Mouse (Mus musculus) embryonic fibroblast, embryonic 13.5 days (primary cell): ENCODE results near the gene 5031439G07Rik. TPM values are rescaled to one million over a fixed set of nuclear protein-coding genes. Genes with fewer than 3 reads are reported as not detected.
A peak's percentile ranks its signal among the peaks of the same experiment; 100 is the strongest.

Experiments used
- H3K27ac ChIP-seq: 2 replicates; pipeline ENCODE4 v1.5.1; 2012; ENCODE audit warnings: low read length, control low read depth, inconsistent platforms; ENCODE audit not compliant: insufficient read depth
- H3K4me1 ChIP-seq: 2 replicates; pipeline ENCODE4 v1.6.1; 2011; ENCODE audit warnings: low read length; ENCODE audit not compliant: control insufficient read depth, insufficient read depth
- H3K4me3 ChIP-seq: 2 replicates; pipeline ENCODE4 v1.5.1; 2011; ENCODE audit warnings: mild to moderate bottlenecking, control low read depth, low read length; ENCODE audit not compliant: insufficient read depth
- CTCF ChIP-seq: IDR thresholded peaks from 2 replicates; pipeline ENCODE4 v1.5.1; 2011; ENCODE audit warnings: mild to moderate bottlenecking, control low read depth, low read length, moderate library complexity, borderline replicate concordance; ENCODE audit not compliant: insufficient read depth
- POLR2A ChIP-seq: IDR thresholded peaks from 2 replicates; pipeline ENCODE4 v1.6.1; 2011; ENCODE audit warnings: low read depth, mild to moderate bottlenecking, control low read depth, low read length, moderate library complexity
- polyA plus RNA-seq: library from polyadenylated mRNA; stranded (reverse); fragments of >200 nt; gene quantifications from 2 replicates; pipeline ENCODE4 v1.2.4, GENCODE M21; 2011; ENCODE audit warnings: low read depth; ENCODE audit not compliant: missing spikeins, insufficient read length

The 5031439G07Rik gene
- polyA plus RNA-seq, 1 experiment: 23.5 TPM

- TF ChIP-seq POLR2A (no peak), CTCF (no peak)
- H3K4me3 ChIP-seq: no peak within 1 kb of the TSS
- H3K27ac ChIP-seq: no peak within 1 kb of the TSS
- H3K4me1 ChIP-seq: peaks cover 4% of the 10 kb centered on the region
These were observed 28.8 kb upstream of the 5031439G07Rik start, which contains the start of gene Upk3a for GRCm38 (mm10) chr15:85016951-85017664. Gene Upk3a, plus strand, starts transcription at chr15:85017141.

GRCm38 (mm10) chr15:85015771-85016170, 27.4 kb upstream of the 5031439G07Rik start:
- TF ChIP-seq POLR2A (no peak), CTCF (no peak)
- Histone ChIP-seq H3K4me3 (no peak overlapping the region), H3K4me1 (peaks cover 4% of the 10 kb centered on the region), H3K27ac (no peak overlapping the region)

DNA sequence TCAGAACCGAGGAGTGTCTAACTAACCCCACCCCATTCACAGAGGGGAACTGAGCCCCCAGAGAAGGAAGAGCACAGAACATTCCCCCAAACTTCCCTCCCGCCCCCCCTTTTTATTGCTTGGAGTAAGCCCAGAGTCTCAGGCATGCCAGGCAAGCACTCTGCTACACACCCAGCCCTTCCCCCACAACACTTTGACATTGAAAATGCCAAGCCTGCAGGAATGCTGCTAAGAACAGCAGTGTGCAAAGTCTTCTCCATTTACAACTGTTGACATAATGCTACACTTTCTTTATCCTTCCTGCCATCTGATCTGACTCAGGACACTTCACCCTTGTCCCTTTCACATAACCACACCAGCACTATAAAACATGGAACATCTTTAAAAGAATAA, 24.3 kb upstream of the 5031439G07Rik start:
- Histone ChIP-seq H3K4me3 (no peak overlapping the region), H3K4me1 (peaks cover 4% of the 10 kb centered on the region), H3K27ac (no peak overlapping the region)
- TF ChIP-seq CTCF (no peak), POLR2A (no peak)

- H3K4me3 ChIP-seq: no peak overlapping the region
- peaks cover 4% of the 10 kb centered on the region for H3K4me1 ChIP-seq
- TF ChIP-seq CTCF (no peak), POLR2A (no peak)
- H3K27ac ChIP-seq: no peak overlapping the region
These were observed 23.7 kb upstream of the 5031439G07Rik start for GRCm38 (mm10) chr15:85011895-85012661.

DNA sequence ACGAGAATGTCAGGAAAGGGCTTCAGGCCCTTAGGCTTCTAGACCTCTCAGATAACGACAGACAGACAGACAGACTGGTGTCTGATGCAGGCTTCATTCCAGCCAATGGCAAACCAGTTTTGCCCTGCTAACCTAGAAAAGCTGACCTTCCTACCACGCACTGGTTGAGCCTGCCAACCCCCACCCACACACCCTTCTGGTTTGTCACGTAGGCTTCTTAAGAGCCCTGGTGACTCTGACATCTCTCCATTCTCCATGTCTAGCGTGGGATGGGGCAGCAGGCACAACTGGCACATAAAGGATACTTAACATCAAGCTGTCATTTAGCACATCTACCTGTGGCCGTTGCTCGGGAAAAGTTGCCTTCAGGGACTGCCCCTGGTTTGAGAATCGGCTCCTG, 21.3 kb upstream of the 5031439G07Rik start:
- Histone ChIP-seq H3K27ac (no peak overlapping the region), H3K4me3 (no peak overlapping the region), H3K4me1 (peaks cover 4% of the 10 kb centered on the region)
- TF ChIP-seq CTCF (no peak), POLR2A (no peak)

GRCm38 (mm10) chr15:85000984-85001982, 12.9 kb upstream of the 5031439G07Rik start:
- no peak for TF ChIP-seq POLR2A
- TF ChIP-seq CTCF: peak; percentile 90
- H3K27ac ChIP-seq: no peak overlapping the region

DNA sequence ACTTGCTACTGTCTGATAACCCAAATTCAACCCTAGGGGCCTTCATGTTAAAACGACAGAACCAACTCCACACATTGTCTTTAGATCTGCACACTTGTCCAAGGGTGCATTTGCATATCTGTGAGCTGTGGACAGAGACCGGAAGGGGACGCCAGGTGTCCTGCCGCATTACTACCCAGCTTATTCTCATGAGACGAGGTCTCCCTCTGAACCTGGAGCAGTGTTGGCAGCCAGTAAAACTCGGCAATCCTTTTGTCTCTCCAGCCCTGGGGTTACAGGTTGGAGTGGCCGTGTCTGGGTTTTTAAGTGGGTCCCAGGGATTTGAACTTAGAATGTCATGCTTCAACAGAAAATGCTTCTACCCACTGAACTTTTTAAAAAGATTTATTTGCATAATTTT, 11.6 kb upstream of the 5031439G07Rik start:
- H3K4me1 ChIP-seq: no peaks in the 10 kb centered on the region
- H3K4me3 ChIP-seq: no peak overlapping the region
- H3K27ac ChIP-seq: no peak overlapping the region
- TF ChIP-seq POLR2A: no peak
- TF ChIP-seq CTCF: no peak

More at GRCm38 (mm10) chr15:85000984-85001982, 12.9 kb upstream of the 5031439G07Rik start:
- Histone ChIP-seq H3K4me3 (no peak overlapping the region), H3K4me1 (no peaks in the 10 kb centered on the region)

- TF ChIP-seq CTCF (no peak), POLR2A (no peak)
These were observed 9.6 kb upstream of the 5031439G07Rik start for GRCm38 (mm10) chr15:84997768-84998454.

GRCm38 (mm10) chr15:84995967-84996366, 7.6 kb upstream of the 5031439G07Rik start:
- Histone ChIP-seq H3K4me3 (no peak overlapping the region), H3K27ac (no peak overlapping the region), H3K4me1 (no peaks in the 10 kb centered on the region)
- TF ChIP-seq CTCF: peak; percentile 67; the same call in 1 of the 2 replicates
- no peak for TF ChIP-seq POLR2A

More at GRCm38 (mm10) chr15:84997768-84998454, 9.6 kb upstream of the 5031439G07Rik start:
- H3K27ac ChIP-seq: no peak overlapping the region
- H3K4me3 ChIP-seq: no peak overlapping the region
- no peaks in the 10 kb centered on the region for H3K4me1 ChIP-seq
